Mouse (Mus musculus) kidney, postnatal 4 days (tissue): ENCODE measurements at regions not wholly inside any gene's neighbourhood (a gene's known extent, or its start where the extent isn't known, plus 50 kb on each side); places are given as distances from the start of the nearest gene placed in this dataset.
"Not testable (repeated sequence)": the region's sequence is repeated elsewhere in the genome, so short reads cannot be mapped to it uniquely, and the experiment has no call there.

Experiments
- DNase-seq, 2 experiments: peaks; one replicate each; pipeline ENCODE4 v3.0.0; 2021; ENCODE audit warnings: mixed read lengths in 2 of 2

DNA sequence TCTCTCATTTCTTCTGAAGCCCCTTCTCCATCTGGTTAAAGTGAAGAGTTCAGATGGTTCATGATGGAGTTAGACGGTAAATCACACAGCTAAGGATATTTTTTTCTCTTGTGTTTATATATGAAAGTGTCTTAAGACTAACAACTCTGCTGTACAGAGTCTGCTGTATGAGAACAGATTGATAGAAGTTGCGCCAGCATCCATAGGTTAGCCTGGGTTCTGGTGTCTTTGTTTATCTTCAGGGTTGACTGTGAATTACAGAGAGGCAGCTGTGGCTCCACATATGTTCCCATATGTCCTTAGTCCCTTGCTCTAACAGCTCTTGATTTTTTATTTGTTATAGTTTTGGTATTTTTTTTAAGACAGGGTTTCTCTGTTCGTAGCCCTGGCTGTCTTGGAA is 334.9 kb upstream of the Api5 start:
- no peak for DNase-seq

DNA sequence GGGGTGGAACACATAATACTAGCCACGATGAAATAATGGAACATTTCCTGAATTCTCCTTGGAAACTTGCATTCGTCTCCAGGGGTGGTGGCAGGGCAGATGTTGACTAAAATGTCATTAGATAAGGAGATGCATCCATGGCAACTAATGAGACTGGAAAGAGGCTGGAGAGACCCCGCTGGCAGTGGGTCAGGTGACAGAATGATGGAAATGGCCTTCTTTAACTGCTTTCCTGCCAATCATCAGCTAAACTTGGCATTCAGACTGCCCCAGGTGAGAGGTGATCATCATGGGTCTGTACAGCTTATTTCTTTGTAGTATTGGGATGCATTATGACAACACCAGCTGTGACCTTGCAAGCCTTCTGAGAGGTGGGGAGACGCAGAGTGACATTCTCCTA is 334.3 kb upstream of the Api5 start:
- no peak for DNase-seq

- DNase-seq, result peak in 1 of 2 experiments; percentile 9
These were observed 328.6 kb upstream of the Api5 start for GRCm38 (mm10) chr2:94766524-94766923.

GRCm38 (mm10) chr2:94764852-94765435 is 327.0 kb upstream of the Api5 start:
- DNase-seq, result no peak

- no peak for DNase-seq
These were observed 326.5 kb upstream of the Api5 start for GRCm38 (mm10) chr2:94764451-94764850.

- no peak for DNase-seq
These were observed 310.3 kb upstream of the Api5 start for GRCm38 (mm10) chr2:94748161-94748711.

GRCm38 (mm10) chr2:94729791-94730190 is 291.9 kb upstream of the Api5 start:
- peak; percentile 31 to 62 for DNase-seq

DNA sequence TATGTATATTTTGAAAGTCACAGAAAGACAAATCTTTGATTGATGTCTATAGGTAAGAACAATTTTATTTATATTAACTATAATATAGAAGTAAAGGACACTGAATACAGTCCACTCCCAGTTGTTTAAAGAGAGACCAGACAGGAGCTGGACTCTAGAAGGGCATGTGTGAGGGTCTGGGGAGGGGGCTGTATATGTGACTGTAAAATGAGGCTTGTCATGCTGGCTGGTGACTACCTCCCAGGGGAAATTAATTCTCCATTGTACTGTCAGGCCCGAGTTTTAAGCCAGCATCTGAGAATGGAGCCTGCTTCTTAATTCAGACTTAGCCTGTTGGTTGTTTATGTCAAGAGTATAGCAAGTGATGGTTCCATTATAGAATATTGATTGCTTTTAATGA is 261.4 kb upstream of the Api5 start:
- no peak for DNase-seq

- DNase-seq, result no peak
These were observed 257.3 kb upstream of the Api5 start for GRCm38 (mm10) chr2:94695212-94695611.

DNA sequence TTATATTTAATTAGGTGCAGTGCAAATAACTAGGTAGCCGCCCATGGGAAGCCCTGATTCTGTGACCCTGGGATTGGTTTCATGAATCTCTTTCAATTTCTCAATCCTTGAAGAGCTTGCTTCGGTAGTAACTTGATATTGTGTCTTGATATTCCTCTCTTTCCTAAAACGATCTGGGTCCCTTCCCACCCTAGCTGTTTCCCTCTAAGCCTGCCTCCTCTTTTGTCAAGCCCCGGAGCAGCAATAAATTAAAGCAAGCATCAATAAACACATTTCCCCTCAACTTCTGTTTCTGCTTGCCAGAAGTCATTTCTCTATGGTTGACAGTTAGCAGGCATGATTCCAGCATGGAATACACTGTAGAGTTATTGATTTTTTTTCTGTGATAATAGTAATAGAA is 252.6 kb upstream of the Api5 start:
- no peak for DNase-seq

GRCm38 (mm10) chr2:94685619-94686018 is 247.7 kb upstream of the Api5 start:
- not testable (repeated sequence) for DNase-seq

- no peak for DNase-seq
These were observed 242.3 kb upstream of the Api5 start for GRCm38 (mm10) chr2:94680096-94680765.

DNA sequence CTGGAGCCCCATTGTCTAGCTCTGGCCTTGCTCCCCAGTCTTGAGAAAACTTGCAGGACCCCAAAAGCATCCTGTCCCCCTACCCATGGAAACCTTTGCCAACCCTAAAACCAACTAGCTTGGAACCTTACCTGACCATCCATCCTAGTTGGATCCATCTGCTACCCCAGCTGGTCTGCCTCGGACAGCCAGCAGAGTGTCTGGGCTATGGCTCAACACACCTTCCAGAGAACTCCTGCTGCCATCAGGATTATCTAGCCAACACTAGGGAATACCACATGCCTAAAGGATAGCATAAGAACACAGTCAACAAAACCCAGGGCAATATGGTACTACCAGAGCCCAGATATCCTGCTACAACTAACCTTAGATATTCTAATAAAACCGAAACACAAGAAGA is 227.9 kb upstream of the Api5 start:
- DNase-seq, result no peak

GRCm38 (mm10) chr2:94658426-94658825 is 220.5 kb upstream of the Api5 start:
- no peak for DNase-seq
